Mouse (Mus musculus): ENCODE results near the gene Hacd4. TPM values are rescaled to one million over a fixed set of nuclear protein-coding genes. Genes with fewer than 3 reads are reported as not detected.
"Not testable (repeated sequence)": the region's sequence is repeated elsewhere in the genome, so short reads cannot be mapped to it uniquely, and the experiment has no call there.

The Hacd4 gene
- polyA plus RNA-seq, 1 experiment from 2014 or later: 2.7 TPM

- H3K27ac ChIP-seq: no peak overlapping the region
- H3K4me2 ChIP-seq: no peak overlapping the region
- H3K4me1 ChIP-seq: peaks cover 4% of the 10 kb centered on the region; the same call in 1 of the 2 replicates
- ATAC-seq (ENCODE audit: low FRiP score): no peak
- no peak overlapping the region for H3K4me3 ChIP-seq (replicated peaks)
- no peaks in the 10 kb centered on the region for H3K9me3 ChIP-seq
- no peaks in the 10 kb centered on the region for H3K36me3 ChIP-seq (replicated peaks)
- H3K27me3 ChIP-seq: no peaks in the 10 kb centered on the region
- WGBS: 93% methylated on average over 5 of the region's 5 CpGs
- no peak overlapping the region for H3K9ac ChIP-seq
These were observed 19.4 kb downstream of the Hacd4 start for GRCm38 (mm10) chr4:88419378-88419777.

DNA sequence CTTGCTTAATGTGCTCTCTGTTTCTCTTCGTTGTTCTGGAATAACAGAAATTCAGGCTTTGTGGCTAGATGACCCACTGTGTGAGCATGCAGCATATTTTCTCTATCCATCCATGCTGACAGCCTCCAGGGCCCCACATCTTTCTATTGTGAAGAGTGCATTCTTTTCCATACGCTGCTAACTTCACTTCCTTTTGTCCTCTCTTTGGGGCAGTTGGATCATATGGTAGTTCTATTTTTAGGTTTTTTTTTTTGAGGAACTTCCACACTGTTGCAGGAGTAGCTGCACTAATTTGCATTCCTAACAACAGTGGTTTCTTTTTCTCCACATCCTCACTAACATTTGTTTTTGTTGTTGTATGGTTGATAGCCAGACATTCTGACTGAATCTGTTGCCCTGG is 23.7 kb downstream of the Hacd4 start:
- Histone ChIP-seq H3K9me3 (no peaks in the 10 kb centered on the region), H3K4me1 (peaks cover 4% of the 10 kb centered on the region; the same call in 1 of the 2 replicates), H3K9ac (no peak overlapping the region), H3K4me2 (no peak overlapping the region), H3K4me3 (replicated peaks) (no peak overlapping the region), H3K27me3 (no peaks in the 10 kb centered on the region), H3K36me3 (replicated peaks) (no peaks in the 10 kb centered on the region), H3K27ac (no peak overlapping the region)
- no peak for ATAC-seq (ENCODE audit: low FRiP score)
- 39% methylated on average over 2 of the region's 2 CpGs for WGBS

DNA sequence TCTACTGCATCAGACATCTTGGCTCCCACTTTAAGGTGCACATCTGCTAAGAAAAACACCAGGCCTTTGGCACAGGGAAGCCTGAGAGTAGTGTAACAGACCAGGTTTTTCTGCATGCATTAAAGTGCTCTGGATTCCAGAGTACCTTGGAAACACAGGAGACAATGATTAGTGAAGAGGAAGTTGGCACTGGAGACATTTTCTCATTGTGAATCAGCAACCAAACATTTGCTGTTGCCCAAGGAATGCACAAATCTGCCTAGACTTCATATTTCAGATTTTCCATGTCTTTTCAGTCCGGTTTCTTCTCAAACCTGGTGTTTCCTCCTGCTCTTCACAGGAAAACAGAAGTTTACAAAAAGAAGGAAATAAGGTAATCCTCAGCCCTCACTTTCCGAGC is 26.4 kb downstream of the Hacd4 start:
- Histone ChIP-seq H3K36me3 (replicated peaks) (no peaks in the 10 kb centered on the region), H3K4me2 (no peak overlapping the region), H3K27me3 (no peaks in the 10 kb centered on the region), H3K4me1 (peaks cover 5% of the 10 kb centered on the region), H3K27ac (no peak overlapping the region), H3K9ac (no peak overlapping the region), H3K4me3 (replicated peaks) (no peak overlapping the region), H3K9me3 (no peaks in the 10 kb centered on the region)
- WGBS: 92% methylated on average over 2 of the region's 2 CpGs
- no peak for ATAC-seq (ENCODE audit: low FRiP score)

GRCm38 (mm10) chr4:88409279-88409678 is 29.4 kb downstream of the Hacd4 start:
- 93% methylated on average over 4 of the region's 4 CpGs for WGBS
- no peak overlapping the region for H3K4me2 ChIP-seq

GRCm38 (mm10) chr4:88406887-88407696 is 31.6 kb downstream of the Hacd4 start:
- WGBS: 78% methylated on average over 4 of the region's 4 CpGs
- peak overlapping the region; percentile 43; the same call in 1 of the 2 replicates for H3K27ac ChIP-seq
- peak; percentile 90 for ATAC-seq (ENCODE audit: low FRiP score)

More at GRCm38 (mm10) chr4:88409279-88409678, 29.4 kb downstream of the Hacd4 start:
- Histone ChIP-seq H3K4me3 (replicated peaks) (no peak overlapping the region), H3K4me1 (peaks cover 8% of the 10 kb centered on the region), H3K9me3 (no peaks in the 10 kb centered on the region), H3K36me3 (replicated peaks) (no peaks in the 10 kb centered on the region), H3K9ac (no peak overlapping the region), H3K27me3 (no peaks in the 10 kb centered on the region), H3K27ac (no peak overlapping the region)
- no peak for ATAC-seq (ENCODE audit: low FRiP score)

DNA sequence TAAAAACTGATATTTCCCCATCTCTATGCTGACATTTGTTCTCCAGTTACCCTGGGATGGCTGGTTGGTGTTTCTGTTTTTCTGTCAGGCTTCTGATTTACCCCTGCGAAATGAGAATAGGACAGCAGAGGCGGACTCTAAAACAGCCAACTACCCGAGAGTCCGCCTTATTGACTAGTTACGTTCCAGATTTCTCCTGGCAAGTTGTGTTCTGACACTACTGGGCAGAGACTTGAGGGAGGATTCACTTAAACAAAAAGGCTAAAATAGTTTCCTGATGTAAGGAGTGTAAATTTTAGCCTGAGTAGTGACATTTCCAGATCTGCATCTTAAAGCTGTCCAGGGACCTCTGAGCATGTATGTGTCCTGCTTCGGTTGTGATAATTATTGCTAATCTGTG is 35.8 kb downstream of the Hacd4 start:
- H3K9ac ChIP-seq: no peak overlapping the region
- H3K27me3 ChIP-seq: no peaks in the 10 kb centered on the region
- H3K27ac ChIP-seq: no peak overlapping the region
- no peak overlapping the region for H3K4me3 ChIP-seq (replicated peaks)
- H3K4me2 ChIP-seq: no peak overlapping the region
- H3K36me3 ChIP-seq (replicated peaks): no peaks in the 10 kb centered on the region
- WGBS: 96% methylated on average over 6 of the region's 6 CpGs
- H3K4me1 ChIP-seq: peaks cover 8% of the 10 kb centered on the region
- no peaks in the 10 kb centered on the region for H3K9me3 ChIP-seq
- no peak for ATAC-seq (ENCODE audit: low FRiP score)

More at GRCm38 (mm10) chr4:88406887-88407696, 31.6 kb downstream of the Hacd4 start:
- Histone ChIP-seq H3K9ac (no peak overlapping the region), H3K4me3 (replicated peaks) (no peak overlapping the region), H3K36me3 (replicated peaks) (no peaks in the 10 kb centered on the region), H3K27me3 (no peaks in the 10 kb centered on the region), H3K9me3 (no peaks in the 10 kb centered on the region), H3K4me2 (no peak overlapping the region), H3K4me1 (peaks cover 8% of the 10 kb centered on the region)

DNA sequence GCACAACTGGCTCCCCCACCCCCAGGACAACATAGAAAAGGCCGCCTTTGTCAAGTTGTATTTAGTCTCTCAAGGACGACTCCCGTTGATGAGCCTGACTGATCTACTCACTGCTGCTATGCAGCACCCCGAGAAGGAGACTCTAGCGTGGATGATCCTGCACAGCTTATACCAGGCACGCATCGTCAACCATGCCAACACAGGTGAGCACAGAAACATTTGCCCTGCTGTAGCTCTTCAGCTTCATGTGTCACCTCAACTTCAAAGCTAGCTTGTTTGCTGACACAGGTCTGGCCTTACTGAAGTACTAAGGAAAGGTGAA is 37.8 kb downstream of the Hacd4 start:
- no peak overlapping the region for H3K27ac ChIP-seq
- no peak overlapping the region for H3K4me2 ChIP-seq

DNA sequence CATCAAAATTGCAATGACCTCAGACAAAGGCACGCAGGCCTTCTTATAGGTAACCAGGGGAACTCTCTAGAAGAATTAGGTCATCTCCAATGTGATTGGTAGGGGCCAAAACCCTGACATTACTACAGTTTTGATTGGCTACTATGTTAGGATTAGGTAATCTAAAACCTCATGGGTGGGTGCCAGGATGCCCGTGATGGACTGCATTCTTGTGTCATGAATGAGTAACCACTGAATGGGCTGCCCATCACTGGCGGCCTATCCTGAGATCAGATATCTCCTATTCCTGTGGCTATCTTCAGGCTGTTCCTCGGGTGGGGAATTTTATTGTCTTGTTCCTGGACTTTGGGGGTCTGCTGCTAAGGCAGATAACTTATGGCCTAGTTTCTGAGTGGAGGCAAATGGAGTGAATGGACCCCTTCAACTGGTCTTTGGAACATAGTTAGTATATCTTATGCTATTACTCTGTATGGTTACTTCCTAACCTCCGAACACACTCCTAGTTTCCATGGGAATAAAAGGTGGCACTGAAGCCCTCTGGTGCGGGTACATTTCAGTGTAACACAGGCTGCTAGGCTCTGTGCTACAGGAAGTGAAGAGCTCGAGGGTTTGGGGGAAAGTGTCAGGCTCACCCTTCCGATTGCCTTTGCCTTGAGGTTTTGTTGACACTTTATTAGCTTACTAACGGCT is 38.3 kb downstream of the Hacd4 start:
- 83% methylated on average over 9 of the region's 9 CpGs for WGBS

More for the DNA sequence above, 37.8 kb downstream of the Hacd4 start:
- Histone ChIP-seq H3K9ac (no peak overlapping the region), H3K4me3 (replicated peaks) (no peak overlapping the region), H3K36me3 (replicated peaks) (no peaks in the 10 kb centered on the region), H3K4me1 (no peaks in the 10 kb centered on the region), H3K27me3 (no peaks in the 10 kb centered on the region), H3K9me3 (no peaks in the 10 kb centered on the region)
- WGBS: 85% methylated on average over 7 of the region's 7 CpGs
- no peak for ATAC-seq (ENCODE audit: low FRiP score)

DNA sequence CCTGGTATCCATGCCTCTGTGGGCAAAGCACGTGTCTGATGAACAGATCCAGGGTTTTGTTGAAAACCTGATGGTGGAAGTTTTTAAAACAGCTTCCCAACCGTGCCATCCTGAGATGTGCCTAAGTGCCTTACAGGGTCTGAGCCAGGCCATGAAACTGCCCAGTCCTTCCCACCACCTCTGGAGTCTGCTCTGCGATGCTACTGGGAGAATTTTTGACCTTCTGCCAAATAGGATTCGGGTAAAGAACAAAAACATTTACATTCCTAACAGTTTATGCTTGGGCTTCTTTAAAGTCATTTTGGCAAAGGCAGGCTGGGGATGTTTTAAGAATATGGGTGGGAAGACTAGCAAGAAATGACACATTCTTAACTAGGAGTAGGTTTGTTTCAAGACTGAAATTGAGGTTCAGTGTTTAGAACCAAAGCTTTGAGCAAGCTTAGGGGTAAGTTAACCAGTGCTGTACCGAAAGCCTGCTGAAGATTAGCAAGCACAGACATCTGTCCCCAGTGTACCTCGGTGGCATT is 41.7 kb downstream of the Hacd4 start:
- no peak overlapping the region for H3K27ac ChIP-seq
- H3K4me1 ChIP-seq: no peaks in the 10 kb centered on the region
- H3K9me3 ChIP-seq: no peaks in the 10 kb centered on the region
- WGBS: 80% methylated on average over 6 of the region's 6 CpGs
- no peak overlapping the region for H3K4me3 ChIP-seq (replicated peaks)
- no peaks in the 10 kb centered on the region for H3K36me3 ChIP-seq (replicated peaks)
- no peak overlapping the region for H3K9ac ChIP-seq
- no peak for ATAC-seq (ENCODE audit: low FRiP score)
- no peak overlapping the region for H3K4me2 ChIP-seq
- no peaks in the 10 kb centered on the region for H3K27me3 ChIP-seq

More for the DNA sequence above, 38.3 kb downstream of the Hacd4 start:
- H3K9me3 ChIP-seq: no peaks in the 10 kb centered on the region
- H3K4me2 ChIP-seq: no peak overlapping the region
- H3K27ac ChIP-seq: no peak overlapping the region
- H3K4me3 ChIP-seq (replicated peaks): no peak overlapping the region
- H3K9ac ChIP-seq: no peak overlapping the region
- H3K4me1 ChIP-seq: no peaks in the 10 kb centered on the region
- H3K36me3 ChIP-seq (replicated peaks): no peaks in the 10 kb centered on the region
- H3K27me3 ChIP-seq: no peaks in the 10 kb centered on the region
- ATAC-seq (ENCODE audit: low FRiP score): no peak

- H3K27ac ChIP-seq: no peak overlapping the region
- H3K27me3 ChIP-seq: no peaks in the 10 kb centered on the region
- ATAC-seq (ENCODE audit: low FRiP score): no peak
- H3K4me3 ChIP-seq (replicated peaks): no peak overlapping the region
- no peak overlapping the region for H3K9ac ChIP-seq
- H3K4me1 ChIP-seq: no peaks in the 10 kb centered on the region
- no peak overlapping the region for H3K4me2 ChIP-seq
- H3K36me3 ChIP-seq (replicated peaks): no peaks in the 10 kb centered on the region
- no peaks in the 10 kb centered on the region for H3K9me3 ChIP-seq
- WGBS: 97% methylated on average over 3 of the region's 3 CpGs
These were observed 43.0 kb downstream of the Hacd4 start for GRCm38 (mm10) chr4:88395717-88396116.

GRCm38 (mm10) chr4:88390596-88390995 is 48.1 kb downstream of the Hacd4 start:
- H3K9me3 ChIP-seq; H3K4me3 ChIP-seq (replicated peaks); ATAC-seq (ENCODE audit: low FRiP score); H3K4me1 ChIP-seq; H3K27ac ChIP-seq; H3K36me3 ChIP-seq (replicated peaks); H3K4me2 ChIP-seq; H3K27me3 ChIP-seq; H3K9ac ChIP-seq: not testable (repeated sequence)
- 56% methylated on average over 1 of the region's 1 CpGs for WGBS

DNA sequence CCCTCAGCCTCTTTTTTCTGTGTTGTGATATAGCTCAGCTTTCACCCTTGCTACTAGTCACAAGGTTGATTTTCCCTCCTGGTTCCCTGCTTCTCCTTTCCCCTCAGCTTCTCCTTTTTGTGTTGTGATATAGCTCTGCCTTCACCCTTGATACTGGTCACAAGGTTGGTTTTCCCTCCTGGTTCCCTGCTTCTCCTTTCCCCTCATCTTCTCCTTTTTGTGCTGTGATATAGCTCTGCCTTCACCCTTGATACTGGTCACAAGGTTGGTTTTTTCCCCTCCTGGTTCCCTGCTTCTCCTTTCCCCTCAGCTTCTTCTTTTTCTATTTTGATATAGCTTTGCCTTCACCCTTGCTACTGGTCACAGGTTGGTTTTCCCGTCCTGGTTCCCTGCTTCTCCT is 48.7 kb downstream of the Hacd4 start:
- Histone ChIP-seq H3K4me1 (no peaks in the 10 kb centered on the region), H3K27ac (no peak overlapping the region), H3K4me2 (no peak overlapping the region), H3K4me3 (replicated peaks) (no peak overlapping the region), H3K27me3 (no peaks in the 10 kb centered on the region), H3K9ac (no peak overlapping the region), H3K36me3 (replicated peaks) (no peaks in the 10 kb centered on the region), H3K9me3 (no peaks in the 10 kb centered on the region)
- 63% methylated on average over 1 of the region's 1 CpGs for WGBS
- no peak for ATAC-seq (ENCODE audit: low FRiP score)

All from forebrain, embryonic 12.5 days (tissue).